Comparison of ENCODE assay signal across 9 mouse cellular contexts in genomic region chr4:129490972-129491880, GRCm38 (mm10). TPM values are rescaled to one million over a fixed set of nuclear protein-coding genes. Genes with fewer than 3 reads are reported as not detected.
DNase-seq lines count a peak whose midpoint lies in the region; ATAC-seq and TF ChIP-seq lines count a peak whose summit lies in the region.
"Had no signal": no experiment of that assay in that cellular context is flagged by ENCODE, and none has a peak within 500 bp of the region (broad histone marks: within the 10 kb centered on the region; RNA-seq: fewer than 3 reads in every experiment).

TSS of gene Tssk3 (minus strand) at chr4:129491022.
TSS of gene Fam229a (plus strand) at chr4:129491190.

- ATAC-seq in limb, embryonic 14.5 days (ENCODE audit: low FRiP score, low read depth), result no peak
- ATAC-seq in midbrain, embryonic 15.5 days (replicated peaks), result peak; percentile 60

- WGBS in hindbrain, embryonic 10.5 days, result 3% methylated on average over 70 of the region's 70 CpGs
- WGBS in limb, embryonic 14.5 days, result 3% methylated on average over 50 of the region's 70 CpGs
- WGBS in midbrain, embryonic 15.5 days, result 2% methylated on average over 62 of the region's 70 CpGs

- peak within 1 kb of the TSS; percentile 16; the same call in 1 of the 2 replicates for H3K27ac ChIP-seq in hindbrain, embryonic 10.5 days
- no peak within 1 kb of the TSS for H3K27ac ChIP-seq in limb, embryonic 14.5 days (replicated peaks; ENCODE audit: low read depth, low read length)
- no peak within 1 kb of the TSS for H3K27ac ChIP-seq in midbrain, embryonic 15.5 days

- no peaks in the 10 kb centered on the region for H3K9me3 ChIP-seq in hindbrain, embryonic 10.5 days
- H3K9me3 ChIP-seq in limb, embryonic 14.5 days (ENCODE audit: control insufficient read depth, low read length), result no peaks in the 10 kb centered on the region
- H3K9me3 ChIP-seq in midbrain, embryonic 15.5 days, result no peaks in the 10 kb centered on the region

- peaks cover 35% of the 10 kb centered on the region for H3K36me3 ChIP-seq in hindbrain, embryonic 10.5 days
- peaks cover 31% of the 10 kb centered on the region for H3K36me3 ChIP-seq in limb, embryonic 14.5 days (ENCODE audit: control insufficient read depth, insufficient read depth, low read length)
- H3K36me3 ChIP-seq in midbrain, embryonic 15.5 days (replicated peaks), result peaks cover 20% of the 10 kb centered on the region

- H3K27me3 ChIP-seq in hindbrain, embryonic 10.5 days (ENCODE audit: insufficient read depth, poor library complexity, severe bottlenecking), result peaks cover 42% of the 10 kb centered on the region
- H3K27me3 ChIP-seq in limb, embryonic 14.5 days (ENCODE audit: control insufficient read depth, insufficient read depth, low read length), result peaks cover 16% of the 10 kb centered on the region
- H3K27me3 ChIP-seq in midbrain, embryonic 15.5 days (replicated peaks), result peaks cover 24% of the 10 kb centered on the region

- peak within 1 kb of the TSS; percentile 53 for H3K4me2 ChIP-seq in limb, embryonic 14.5 days (replicated peaks; ENCODE audit: low read depth, low read length, severe bottlenecking)
- H3K4me2 ChIP-seq in midbrain, embryonic 15.5 days, result peak within 1 kb of the TSS; percentile 58

- peak within 1 kb of the TSS; percentile 51 for H3K4me3 ChIP-seq in hindbrain, embryonic 10.5 days
- H3K4me3 ChIP-seq in limb, embryonic 14.5 days (replicated peaks; ENCODE audit: low read length), result peak within 1 kb of the TSS; percentile 32
- H3K4me3 ChIP-seq in midbrain, embryonic 15.5 days, result peak within 1 kb of the TSS; percentile 33

- intact Hi-C loops in left cerebral cortex, postnatal 4 days (cut with DNase I), result no loop called here
- intact Hi-C loops in left cerebral cortex, postnatal 36 days (cut with DNase I), result loop anchor here (5.0 kb wide), 1 partner anchor 116 kb away; no protein-coding TSS in a partner anchor
- intact Hi-C loops in gastrocnemius, postnatal 36 days (cut with DNase I), result no loop called here

- H3K4me1 ChIP-seq in hindbrain, embryonic 10.5 days (replicated peaks), result peaks cover 27% of the 10 kb centered on the region
- H3K4me1 ChIP-seq in limb, embryonic 14.5 days (ENCODE audit: control insufficient read depth, insufficient read depth, low read length), result peaks cover 4% of the 10 kb centered on the region; the same call in 1 of the 2 replicates
- peaks cover 18% of the 10 kb centered on the region for H3K4me1 ChIP-seq in midbrain, embryonic 15.5 days

- H3K9ac ChIP-seq in limb, embryonic 14.5 days (ENCODE audit: low read depth, low read length, severe bottlenecking), result peak within 1 kb of the TSS; percentile 26
- H3K9ac ChIP-seq in midbrain, embryonic 15.5 days, result peak within 1 kb of the TSS; percentile 20; the same call in 1 of the 2 replicates

- DNase-seq in left cerebral cortex, postnatal 4 days, result peak; percentile 43
- DNase-seq in left cerebral cortex, postnatal 36 days (ENCODE audit: low spot score in 2 of 2), result no peak
- DNase-seq in cerebellum, adult 9-11 months, result peak; percentile 73
- DNase-seq in hindbrain, embryonic 10.5 days (ENCODE audit: low spot score), result peak; percentile 51
- DNase-seq in limb, embryonic 14.5 days (ENCODE audit: low spot score), result no peak
- peak; percentile 58 for DNase-seq in urinary bladder, postnatal 25 days (ENCODE audit: low spot score)
- DNase-seq in gastrocnemius, postnatal 36 days, result no peak

- no peak for TF ChIP-seq POLR2A in limb, embryonic 14.5 days (IDR thresholded peaks at IDR 0.05; ENCODE audit: borderline replicate concordance, extremely low read depth, insufficient read depth, insufficient read length)

RNA-seq across cellular contexts. Expression of gene Tssk3, which starts in this region (rescaled TPM):
- total RNA-seq in left cerebral cortex, postnatal 4 days (2021), result 1 to 10 TPM; 1.0 TPM
- total RNA-seq in left cerebral cortex, postnatal 36 days (2021), result under 1 TPM; 0.42 to 0.52 TPM
- not detected in 2 replicates for polyA plus RNA-seq in hindbrain, embryonic 10.5 days (2016; fragmentation: Nextera tagmentation; extraction: Ambion mirVana)
- polyA plus RNA-seq in limb, embryonic 14.5 days (2012; rRNA removed), result not detected in 2 replicates
- not detected in 2 replicates for polyA plus RNA-seq in limb, embryonic 14.5 days (2014; fragmentation: Nextera tagmentation; extraction: Ambion mirVana)
- polyA plus RNA-seq in midbrain, embryonic 15.5 days (2015; fragmentation: Nextera tagmentation; extraction: Ambion mirVana), result 0.49 and 0.52 TPM in 2 replicates
- total RNA-seq in gastrocnemius, postnatal 36 days (2021), result not detected

RNA-seq across cellular contexts. Expression of gene Fam229a, which starts in this region (rescaled TPM):
- total RNA-seq in left cerebral cortex, postnatal 4 days (2021), result not detected
- total RNA-seq in left cerebral cortex, postnatal 36 days (2021), result not detected
- 0.41 TPM in 1 of 2 replicates, not detected in the other for polyA plus RNA-seq in hindbrain, embryonic 10.5 days (2016; fragmentation: Nextera tagmentation; extraction: Ambion mirVana)
- polyA plus RNA-seq in limb, embryonic 14.5 days (2012; rRNA removed), result 0.15 TPM in 1 of 2 replicates, not detected in the other
- not detected in 2 replicates for polyA plus RNA-seq in limb, embryonic 14.5 days (2014; fragmentation: Nextera tagmentation; extraction: Ambion mirVana)
- polyA plus RNA-seq in midbrain, embryonic 15.5 days (2015; fragmentation: Nextera tagmentation; extraction: Ambion mirVana), result 0.56 TPM in 1 of 2 replicates, not detected in the other
- not detected for total RNA-seq in gastrocnemius, postnatal 36 days (2021)
- total RNA-seq: left cerebral cortex, postnatal 25 days had no signal

Comparison
In these comparisons a context has a peak if more than half of its experiments do, and no peak if none do; other contexts are left out.
1. DNase-seq: peak in left cerebral cortex, postnatal 4 days (single experiment), cerebellum, adult 9-11 months (single experiment) and urinary bladder, postnatal 25 days (single experiment); none in left cerebral cortex, postnatal 36 days (0 of 2), limb, embryonic 14.5 days (single experiment) and gastrocnemius, postnatal 36 days (0 of 2).
2. Peak in DNase-seq, H3K4me3 ChIP-seq and H3K27ac ChIP-seq in hindbrain, embryonic 10.5 days; RNA of the genes that start here not detected or under 1 TPM.
3. Peak in ATAC-seq, H3K4me3 ChIP-seq, H3K9ac ChIP-seq and H3K4me2 ChIP-seq in midbrain, embryonic 15.5 days; RNA of the genes that start here not detected or under 1 TPM.
4. Peak in every context shown above with its lines, with median percentiles within 50 percentile points of each other: H3K4me3 ChIP-seq.